Mouse (Mus musculus) urinary bladder, postnatal 25 days (tissue): ENCODE results near the gene Pmp22.

Source experiments
- DNase-seq: peaks from one replicate; pipeline ENCODE4 v3.0.0; 2022; ENCODE audit warnings: low spot score

The Pmp22 gene

GRCm38 (mm10) chr11:63128784-63129183, at the start of gene Pmp22:
TSS of gene Pmp22 (plus strand) at chr11:63128982.
- no peak for DNase-seq

DNA sequence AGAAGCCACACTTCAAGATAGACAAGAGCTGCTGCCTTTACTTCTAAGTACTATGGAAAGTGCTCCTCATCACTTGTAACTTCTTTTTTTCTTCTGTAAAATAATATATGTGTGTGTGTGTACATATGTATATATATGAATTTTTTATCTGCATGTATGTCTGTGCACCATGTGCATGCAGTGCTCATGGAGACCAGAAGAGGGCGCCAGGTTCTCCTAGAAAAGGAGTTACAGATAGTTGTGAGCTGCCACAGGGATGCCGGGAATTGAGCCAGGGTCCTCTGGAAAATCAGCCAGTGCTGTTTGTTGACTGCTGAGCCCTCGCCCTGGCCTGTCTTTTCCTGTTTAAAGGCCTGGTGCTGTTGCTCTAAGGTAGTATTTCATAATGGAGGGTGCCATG, 44.2 kb upstream of the Pmp22 start:
- DNase-seq: no peak

DNA sequence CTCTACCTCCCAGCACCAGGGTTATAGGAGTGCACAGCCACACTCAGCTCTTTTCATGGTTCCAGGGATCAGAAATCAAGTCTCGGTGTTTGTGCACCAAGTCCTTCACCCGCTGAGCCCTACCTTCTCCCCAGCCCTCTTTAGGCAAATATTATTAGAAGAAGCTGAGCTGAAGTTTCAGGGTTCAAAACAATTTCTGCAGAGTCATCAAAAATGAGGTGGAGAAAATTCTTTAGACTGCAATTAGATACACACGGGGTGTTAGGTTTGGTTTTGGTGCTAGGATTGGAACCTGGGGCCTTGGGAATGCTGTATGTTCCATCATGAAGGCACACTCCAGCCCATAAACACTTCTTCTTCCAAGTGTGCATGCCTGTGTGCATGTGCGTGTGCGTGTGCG, 40.1 kb upstream of the Pmp22 start:
- no peak for DNase-seq

- DNase-seq: no peak
Measured at GRCm38 (mm10) chr11:63090210-63090609, 38.6 kb upstream of the Pmp22 start.

- DNase-seq: no peak
Measured at GRCm38 (mm10) chr11:63090986-63091385, 37.8 kb upstream of the Pmp22 start.

GRCm38 (mm10) chr11:63092271-63092670, 36.5 kb upstream of the Pmp22 start:
- no peak for DNase-seq

DNA sequence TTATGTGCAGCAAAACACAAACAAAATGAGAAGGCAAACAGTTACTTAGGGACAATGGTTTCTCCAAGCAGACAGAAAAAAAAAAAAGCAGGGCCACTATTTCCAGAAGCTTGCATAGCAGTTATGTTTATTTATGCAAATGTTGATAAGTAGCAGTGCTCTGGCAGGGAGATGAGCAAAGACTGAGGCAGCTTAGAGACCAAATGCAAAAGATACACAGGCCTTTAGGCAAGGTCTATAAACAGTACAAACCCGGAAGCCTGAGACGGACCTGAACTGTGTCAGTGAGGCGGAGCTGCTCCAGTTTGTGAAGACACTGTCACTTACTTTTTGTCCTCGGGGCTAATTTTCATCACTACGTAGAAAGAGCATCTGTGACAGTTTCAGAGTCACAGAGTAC, 35.2 kb upstream of the Pmp22 start:
- DNase-seq: no peak

DNA sequence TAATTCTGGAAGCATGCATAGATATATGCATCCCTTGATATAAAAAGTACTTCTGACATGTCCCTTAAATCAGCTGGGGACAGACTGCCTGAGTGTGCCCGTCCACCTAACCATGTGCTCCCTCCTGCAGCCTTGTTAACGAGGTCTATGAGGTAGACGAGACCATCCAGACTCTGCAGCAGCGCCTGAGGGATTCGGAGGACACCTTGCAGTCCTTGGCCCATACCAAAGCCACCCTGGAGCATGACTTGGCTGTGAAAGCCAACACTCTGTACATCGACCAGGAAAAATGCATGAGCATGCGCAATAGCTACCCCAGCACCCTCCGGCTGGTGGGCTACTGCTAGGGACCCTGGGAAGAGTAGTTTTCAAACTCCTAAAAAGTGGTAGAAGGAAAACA, 34.3 kb upstream of the Pmp22 start:
- DNase-seq: no peak

DNA sequence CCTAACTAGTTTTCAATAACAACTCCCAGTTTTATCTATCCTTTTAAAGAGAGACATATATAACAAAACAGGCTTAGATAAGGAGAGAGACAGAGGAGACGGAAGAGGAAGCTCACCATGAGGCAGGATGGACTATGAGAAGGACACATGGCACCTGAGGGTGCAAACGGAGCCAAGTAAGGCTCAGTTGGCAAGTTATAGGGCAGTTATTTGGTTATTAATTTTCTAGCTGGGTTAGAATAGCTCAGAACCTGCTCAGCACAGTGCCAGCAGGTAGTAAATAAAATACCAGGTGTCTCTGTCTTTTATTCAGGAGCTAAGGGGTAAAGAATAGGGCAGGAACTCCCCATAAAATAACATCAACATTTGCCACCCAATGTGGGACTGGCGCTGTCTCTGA, 30.8 kb upstream of the Pmp22 start:
- no peak for DNase-seq

DNA sequence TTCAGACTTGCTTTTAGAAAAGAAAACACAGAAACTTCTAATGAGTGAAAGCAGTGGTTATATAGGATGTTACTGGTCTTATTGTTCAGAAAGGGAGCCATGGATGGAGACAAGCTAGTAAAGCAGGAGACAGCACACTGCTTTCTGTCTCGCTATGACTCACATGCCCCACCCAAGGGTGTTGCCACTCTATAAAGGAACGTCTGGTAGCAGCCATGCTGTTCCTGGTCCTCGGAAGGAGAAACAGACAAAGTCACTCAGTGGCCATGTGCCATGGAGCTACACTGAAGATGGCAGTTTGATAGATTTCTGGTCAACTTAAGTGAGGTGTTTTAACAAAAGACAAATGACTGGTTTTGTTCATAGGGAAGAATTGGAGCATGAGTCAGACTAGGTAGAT, 29.4 kb upstream of the Pmp22 start:
- no peak for DNase-seq

DNA sequence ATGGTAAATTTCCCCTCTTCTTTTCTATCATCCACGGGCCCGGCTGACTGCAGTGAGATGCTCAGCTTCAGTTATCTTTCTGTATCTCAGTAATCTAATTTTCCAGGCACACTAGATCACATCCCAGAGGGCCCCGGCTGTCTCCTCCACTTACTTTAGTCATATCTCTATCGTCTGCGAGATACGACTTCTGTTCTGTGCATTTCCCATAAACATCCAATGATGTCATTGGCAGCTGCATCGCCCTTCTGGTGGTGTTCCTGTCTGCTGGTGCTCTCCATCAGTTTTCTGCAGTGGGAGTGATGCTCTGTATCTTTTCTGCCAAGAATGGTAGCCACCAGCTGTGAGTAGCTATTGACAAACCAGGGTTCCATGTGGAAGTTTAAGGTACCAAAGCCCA, 25.5 kb upstream of the Pmp22 start:
- DNase-seq: no peak

DNA sequence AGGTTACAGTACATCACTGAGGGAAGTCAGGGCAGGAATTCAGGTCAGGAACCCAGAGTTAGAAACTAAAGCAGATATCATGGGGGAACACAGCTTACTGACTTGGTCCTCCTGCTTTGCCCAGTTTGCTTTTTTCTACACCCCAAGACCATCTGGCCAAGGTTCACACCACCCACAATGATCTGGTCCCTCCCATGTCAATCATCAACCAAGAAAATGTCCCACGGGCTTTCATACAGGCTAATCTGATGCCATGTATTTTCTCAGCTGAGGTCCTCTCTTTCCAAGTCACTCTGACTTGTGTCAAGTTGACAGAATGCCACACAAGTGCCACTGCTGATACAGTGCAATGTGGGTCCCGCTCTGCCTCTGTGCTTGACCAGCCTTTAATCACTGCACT, 24.8 kb upstream of the Pmp22 start:
- no peak for DNase-seq

DNA sequence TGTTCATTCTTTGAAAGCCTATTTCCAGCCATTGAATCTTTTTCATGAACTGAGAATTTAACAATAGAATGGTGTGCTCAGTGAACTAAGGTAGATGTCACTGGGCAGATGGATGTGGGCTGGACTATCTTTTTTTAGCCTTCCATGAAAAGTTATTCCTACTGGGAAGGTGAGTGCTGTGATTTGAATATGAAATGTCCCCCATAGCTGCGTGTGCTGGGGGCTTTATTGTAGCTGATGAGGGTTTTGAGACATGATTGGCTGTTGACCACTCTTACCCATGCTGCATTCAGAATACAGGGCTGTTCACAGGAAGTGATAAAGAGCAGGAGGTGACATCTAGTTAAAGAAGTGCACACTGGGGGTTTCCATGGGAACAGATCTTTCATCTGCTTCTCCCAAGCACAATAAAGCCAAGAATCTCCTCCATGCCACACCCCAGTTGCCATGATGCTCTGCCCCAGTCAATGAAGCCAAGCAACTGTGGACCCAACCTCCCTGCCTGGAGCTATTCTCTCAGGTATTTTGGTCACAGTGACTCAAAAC, 19.5 kb upstream of the Pmp22 start:
- DNase-seq: no peak

GRCm38 (mm10) chr11:63110329-63110728, 18.5 kb upstream of the Pmp22 start:
- DNase-seq: no peak

DNA sequence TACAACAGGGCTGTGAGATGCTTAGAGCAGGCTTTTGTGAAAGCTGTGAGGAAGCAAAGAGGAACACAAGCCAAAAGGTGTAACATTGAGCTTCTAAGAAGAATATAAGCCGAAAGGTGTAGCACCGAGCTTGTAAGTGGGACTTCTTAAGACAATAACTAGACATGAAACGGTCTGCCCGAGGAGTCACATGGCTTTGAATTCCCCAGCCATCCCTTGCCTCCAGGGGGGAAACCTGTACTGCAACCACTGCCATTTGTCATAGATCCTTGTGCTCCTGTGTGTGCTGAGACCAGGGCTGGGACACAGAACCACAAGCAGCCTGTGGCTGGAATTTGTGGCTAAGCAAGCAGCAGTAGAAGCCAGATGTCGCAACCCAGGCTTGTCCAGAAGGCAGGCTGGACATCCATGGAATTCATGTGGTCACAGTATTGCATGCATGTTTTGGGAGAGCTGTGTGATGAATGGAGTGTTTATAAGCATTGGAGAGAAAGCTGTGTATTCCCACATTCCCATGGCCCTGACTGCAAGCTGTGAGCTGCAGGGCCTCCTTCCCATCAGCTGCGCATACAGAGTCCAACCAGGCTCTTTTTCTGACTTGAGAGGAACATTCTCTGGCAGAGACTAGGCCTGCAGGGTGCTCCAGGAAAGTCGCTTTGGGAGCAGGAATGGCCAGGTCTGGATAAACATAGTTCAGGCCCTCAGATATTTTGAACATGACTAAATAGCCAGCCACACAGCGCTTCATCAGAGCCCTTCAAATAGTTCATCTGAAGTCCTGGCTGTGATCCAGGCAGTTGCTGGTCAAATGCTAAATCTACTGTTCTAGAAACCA, 13.8 kb upstream of the Pmp22 start:
- no peak for DNase-seq

DNA sequence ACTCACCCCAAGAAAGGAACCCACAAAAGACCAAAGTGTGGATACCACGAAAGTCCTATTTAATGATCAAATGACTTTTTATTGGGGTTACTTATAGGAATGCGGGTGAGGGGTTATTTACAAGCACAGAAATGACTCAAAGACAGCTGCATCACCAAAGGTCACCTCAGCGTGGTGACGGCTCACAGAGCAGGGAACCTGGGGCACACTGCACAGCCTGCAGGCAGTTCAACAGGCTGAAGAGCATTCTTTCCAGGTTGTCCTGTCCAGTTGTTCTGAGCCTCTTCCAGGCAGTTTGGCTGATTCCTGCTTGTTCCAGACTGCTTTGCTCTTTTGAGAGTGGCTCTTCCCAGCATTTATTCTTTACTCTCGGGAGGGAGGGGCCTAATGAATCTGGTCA, 12.1 kb upstream of the Pmp22 start:
- no peak for DNase-seq

DNA sequence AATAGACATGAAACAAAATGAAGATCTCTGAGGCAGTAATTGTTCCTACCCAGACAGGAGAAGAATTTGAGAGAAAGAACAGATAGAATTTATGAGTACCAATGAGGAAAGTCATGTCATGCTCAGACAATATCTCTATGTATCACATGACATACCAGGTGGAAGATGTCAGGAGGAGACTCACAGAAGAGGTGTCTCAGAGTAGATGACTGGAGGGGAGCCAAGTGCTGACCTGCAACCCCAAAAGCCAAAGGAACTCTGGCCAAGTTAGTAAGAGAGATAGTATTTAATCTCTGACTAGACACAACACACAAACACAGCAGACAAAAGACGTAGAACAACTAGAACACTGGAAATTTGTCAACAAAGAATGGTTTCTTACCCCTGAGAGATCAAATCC, 11.5 kb upstream of the Pmp22 start:
- no peak for DNase-seq

DNA sequence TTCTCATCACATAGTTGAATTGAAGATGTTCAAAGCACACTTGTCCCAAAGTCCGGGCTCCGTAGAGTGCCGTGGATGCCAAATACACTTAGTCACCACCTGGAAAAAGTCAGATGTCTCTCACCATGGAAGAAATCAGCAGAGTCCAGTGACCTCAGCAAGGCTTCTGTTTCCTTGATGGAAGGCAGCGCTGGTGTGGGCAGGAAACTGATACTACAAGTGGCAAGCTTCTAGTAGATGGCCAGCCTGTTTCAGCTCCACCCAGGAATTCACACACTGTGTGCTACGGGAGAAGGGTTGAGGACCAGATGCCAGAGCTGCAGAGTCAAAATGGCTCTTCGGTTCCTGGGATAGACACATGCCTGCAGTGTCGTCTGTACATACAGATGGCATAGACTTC, 9.0 kb upstream of the Pmp22 start:
- DNase-seq: no peak

DNA sequence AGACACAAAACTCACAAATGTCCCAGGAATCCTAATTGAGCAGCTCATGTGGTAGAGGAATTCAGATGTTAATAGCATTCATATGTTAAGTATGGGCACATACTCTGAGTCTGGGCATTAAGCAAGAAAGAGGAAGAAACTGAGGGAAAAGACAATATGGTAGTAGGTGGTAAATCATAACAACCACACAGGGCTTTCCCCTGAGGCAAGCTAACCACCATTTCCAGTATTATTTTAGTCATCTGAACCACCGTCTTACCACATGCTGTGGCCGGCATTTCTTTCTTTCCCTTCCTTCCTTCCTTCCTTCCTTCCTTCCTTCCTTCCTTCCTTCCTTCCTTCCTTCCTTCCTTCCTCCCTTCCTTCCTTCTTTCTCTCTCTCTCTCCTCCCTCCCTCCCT, 6.5 kb upstream of the Pmp22 start:
- DNase-seq: no peak

DNA sequence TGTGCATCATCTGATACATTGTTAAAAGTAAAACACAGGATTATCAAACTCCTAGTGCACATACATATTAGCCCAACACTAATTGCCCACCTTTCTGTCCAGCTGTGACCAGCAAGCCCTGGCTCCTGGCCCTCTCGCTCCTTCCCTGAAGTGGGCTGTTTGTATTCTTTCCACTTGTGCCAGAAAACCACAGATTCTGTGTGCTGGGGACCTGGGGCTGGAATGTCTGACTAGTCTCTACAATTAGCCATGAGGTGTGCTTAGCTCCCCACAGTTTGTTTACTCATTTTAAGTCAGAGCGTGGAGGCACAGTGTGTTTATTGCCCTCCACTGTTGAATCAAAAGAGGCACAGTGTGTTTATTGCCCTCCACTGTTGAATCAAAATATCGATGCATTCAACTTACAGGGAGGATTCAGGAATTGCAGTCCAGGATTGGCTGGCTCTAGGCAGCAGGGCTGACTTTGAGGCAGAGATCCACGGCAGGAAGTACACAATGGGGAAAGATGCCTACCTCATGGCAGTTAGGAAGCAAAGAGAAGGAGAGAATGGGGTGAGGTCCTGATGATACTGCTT, 5.9 kb upstream of the Pmp22 start:
- DNase-seq: no peak

GRCm38 (mm10) chr11:63124316-63124715, 4.5 kb upstream of the Pmp22 start:
- DNase-seq: no peak

GRCm38 (mm10) chr11:63125832-63126456, 2.8 kb upstream of the Pmp22 start:
- DNase-seq: no peak

DNA sequence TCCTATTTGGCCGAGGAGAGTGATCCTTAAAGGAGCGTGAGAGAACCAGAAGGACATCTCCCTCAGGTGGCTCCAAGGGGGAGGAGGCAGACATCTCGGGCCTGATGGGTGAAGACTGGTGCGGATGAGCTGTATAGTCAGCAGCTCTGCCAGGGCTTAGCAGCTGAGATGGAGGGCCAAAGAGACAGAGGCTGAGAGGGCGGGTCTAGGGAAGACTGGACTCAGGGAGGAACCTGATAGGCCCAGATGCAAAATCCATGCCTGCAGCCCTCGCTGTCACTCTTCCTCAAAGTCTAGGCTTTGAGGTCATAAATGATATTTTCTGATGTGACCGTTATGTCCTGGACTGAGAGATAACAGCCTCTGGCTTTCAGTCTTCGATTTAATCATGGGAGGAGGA, 1.8 kb upstream of the Pmp22 start:
- DNase-seq: no peak
